ENCODE assay signal across 8 mouse cellular contexts in genomic region chr11:102315690-102316571, GRCm38 (mm10). TPM values are rescaled to one million over a fixed set of nuclear protein-coding genes. Genes with fewer than 3 reads are reported as not detected.
A peak's percentile ranks its signal among the peaks of the same experiment; 100 is the strongest.
DNase-seq lines count a peak whose midpoint lies in the region; ATAC-seq lines count a peak whose summit lies in the region.

No protein-coding gene starts in this region.

- 21% methylated on average over 14 of the region's 14 CpGs for WGBS in heart, embryonic 12.5 days
- WGBS in hindbrain, embryonic 11.5 days = 22% methylated on average over 14 of the region's 14 CpGs
- 13% methylated on average over 14 of the region's 14 CpGs for WGBS in midbrain, embryonic 11.5 days

- H3K4me3 ChIP-seq in heart, embryonic 12.5 days = peak overlapping the region; percentile 91
- peak overlapping the region; percentile 100 for H3K4me3 ChIP-seq in hindbrain, embryonic 11.5 days (ENCODE audit: low read depth, low read length)
- H3K4me3 ChIP-seq in midbrain, embryonic 11.5 days (ENCODE audit: low read depth, low read length) = peak overlapping the region; percentile 98

- peaks cover 24% of the 10 kb centered on the region for H3K4me1 ChIP-seq in heart, embryonic 12.5 days (replicated peaks)
- peaks cover 2% of the 10 kb centered on the region; the same call in 1 of the 2 replicates for H3K4me1 ChIP-seq in hindbrain, embryonic 11.5 days (replicated peaks; ENCODE audit: control insufficient read depth, insufficient read depth, low read length)
- H3K4me1 ChIP-seq in midbrain, embryonic 11.5 days (ENCODE audit: control insufficient read depth, insufficient read depth, low read length) = peaks cover 21% of the 10 kb centered on the region

- no peak for ATAC-seq in heart, embryonic 12.5 days (ENCODE audit: insufficient number of reproducible peaks, low FRiP score)
- ATAC-seq in hindbrain, embryonic 11.5 days (ENCODE audit: low FRiP score) = peak; percentile 3; the same call in 1 of the 2 replicates
- ATAC-seq in midbrain, embryonic 11.5 days (ENCODE audit: low FRiP score) = no peak

- H3K9ac ChIP-seq in heart, embryonic 12.5 days = peak overlapping the region; percentile 98
- H3K9ac ChIP-seq in hindbrain, embryonic 11.5 days (ENCODE audit: low read depth, low read length) = peak overlapping the region; percentile 100
- H3K9ac ChIP-seq in midbrain, embryonic 11.5 days (ENCODE audit: low read length) = peak overlapping the region; percentile 100

- peak overlapping the region; percentile 99 for H3K27ac ChIP-seq in heart, embryonic 12.5 days (ENCODE audit: poor library complexity, severe bottlenecking)
- H3K27ac ChIP-seq in hindbrain, embryonic 11.5 days (ENCODE audit: low read depth, low read length) = peak overlapping the region; percentile 99
- peak overlapping the region; percentile 27; the same call in 1 of the 2 replicates for H3K27ac ChIP-seq in midbrain, embryonic 11.5 days (ENCODE audit: low read depth, low read length)

- H3K27me3 ChIP-seq in heart, embryonic 12.5 days (replicated peaks) = no peaks in the 10 kb centered on the region
- H3K27me3 ChIP-seq in hindbrain, embryonic 11.5 days (ENCODE audit: control insufficient read depth, insufficient read depth, low read length) = no peaks in the 10 kb centered on the region
- H3K27me3 ChIP-seq in midbrain, embryonic 11.5 days (ENCODE audit: control insufficient read depth, insufficient read depth, low read length) = no peaks in the 10 kb centered on the region

- no peaks in the 10 kb centered on the region for H3K9me3 ChIP-seq in heart, embryonic 12.5 days (replicated peaks)
- H3K9me3 ChIP-seq in hindbrain, embryonic 11.5 days (ENCODE audit: control insufficient read depth, low read length) = no peaks in the 10 kb centered on the region
- H3K9me3 ChIP-seq in midbrain, embryonic 11.5 days (ENCODE audit: control insufficient read depth, low read length) = no peaks in the 10 kb centered on the region

- H3K36me3 ChIP-seq in heart, embryonic 12.5 days = peaks cover 43% of the 10 kb centered on the region
- 0 out of 2 replicates have a peak, but pooled peaks cover 3% of the 10 kb centered on the region for H3K36me3 ChIP-seq in hindbrain, embryonic 11.5 days (ENCODE audit: control insufficient read depth, insufficient read depth, low read length)
- peaks cover 10% of the 10 kb centered on the region; the same call in 1 of the 2 replicates for H3K36me3 ChIP-seq in midbrain, embryonic 11.5 days (ENCODE audit: control insufficient read depth, insufficient read depth, low read length)

- peak overlapping the region; percentile 89 for H3K4me2 ChIP-seq in heart, embryonic 12.5 days
- H3K4me2 ChIP-seq in hindbrain, embryonic 11.5 days (replicated peaks; ENCODE audit: low read depth, low read length) = peak overlapping the region; percentile 90
- peak overlapping the region; percentile 86 for H3K4me2 ChIP-seq in midbrain, embryonic 11.5 days

- no peak for DNase-seq in heart, postnatal 4 days
- peak; percentile 19 for DNase-seq in thymus, postnatal 4 days
- DNase-seq in thymus, postnatal 10 days (ENCODE audit: low spot score in 2 of 2) = no peak
- no peak for DNase-seq in hindbrain, embryonic 11.5 days (ENCODE audit: low spot score)
- peak; percentile 91 for DNase-seq in midbrain, embryonic 11.5 days (ENCODE audit: low spot score, missing footprints)
- no peak for DNase-seq in T-cell, adult 2 months (ENCODE audit: low spot score)
- no peak for DNase-seq in layer of hippocampus, postnatal 10 days (ENCODE audit: low spot score in 2 of 2)

RNA-seq across cellular contexts. Expression of gene Ubtf, which starts 3.6 kb away (rescaled TPM):
- polyA plus RNA-seq in heart, embryonic 12.5 days (2016; fragmentation: Nextera tagmentation; extraction: Ambion mirVana) = 65.4 and 68.6 TPM in 2 replicates
- 10 to 100 TPM; 81.9 to 89.3 TPM for total RNA-seq in heart, postnatal 4 days (2021)
- polyA plus RNA-seq in hindbrain, embryonic 11.5 days (2014; fragmentation: Nextera tagmentation; extraction: Ambion mirVana) = 82.1 and 83.4 TPM in 2 replicates
- polyA plus RNA-seq in midbrain, embryonic 11.5 days (2014; fragmentation: Nextera tagmentation; extraction: Ambion mirVana) = 84.7 and 86.1 TPM in 2 replicates
- total RNA-seq in layer of hippocampus, postnatal 10 days (2021) = 100 to 1,000 TPM; 112 to 125 TPM

RNA-seq across cellular contexts. Expression of gene Atxn7l3, which starts 19.5 kb away (rescaled TPM):
- polyA plus RNA-seq in heart, embryonic 12.5 days (2016; fragmentation: Nextera tagmentation; extraction: Ambion mirVana) = 10.9 and 11.8 TPM in 2 replicates
- total RNA-seq in heart, postnatal 4 days (2021) = 10 to 100 TPM; 36.8 to 39.4 TPM
- 17.5 and 22.0 TPM in 2 replicates for polyA plus RNA-seq in hindbrain, embryonic 11.5 days (2014; fragmentation: Nextera tagmentation; extraction: Ambion mirVana)
- polyA plus RNA-seq in midbrain, embryonic 11.5 days (2014; fragmentation: Nextera tagmentation; extraction: Ambion mirVana) = 13.3 and 15.2 TPM in 2 replicates
- 100 to 1,000 TPM; 146 to 150 TPM for total RNA-seq in layer of hippocampus, postnatal 10 days (2021)

RNA-seq across cellular contexts. Expression of gene Tmub2, which starts 31.2 kb away (rescaled TPM):
- 35.7 and 38.9 TPM in 2 replicates for polyA plus RNA-seq in heart, embryonic 12.5 days (2016; fragmentation: Nextera tagmentation; extraction: Ambion mirVana)
- 10 to 100 TPM; 26.6 to 27.7 TPM for total RNA-seq in heart, postnatal 4 days (2021)
- polyA plus RNA-seq in hindbrain, embryonic 11.5 days (2014; fragmentation: Nextera tagmentation; extraction: Ambion mirVana) = 64.0 and 65.2 TPM in 2 replicates
- polyA plus RNA-seq in midbrain, embryonic 11.5 days (2014; fragmentation: Nextera tagmentation; extraction: Ambion mirVana) = 54.0 and 55.7 TPM in 2 replicates
- total RNA-seq in layer of hippocampus, postnatal 10 days (2021) = 10 to 100 TPM; 55.2 to 60.4 TPM

RNA-seq across cellular contexts. Expression of gene Asb16, which starts 47.4 kb away (rescaled TPM):
- polyA plus RNA-seq in heart, embryonic 12.5 days (2016; fragmentation: Nextera tagmentation; extraction: Ambion mirVana) = 0.06 and 0.13 TPM in 2 replicates
- under 1 TPM; 0.33 to 0.41 TPM for total RNA-seq in heart, postnatal 4 days (2021)
- polyA plus RNA-seq in hindbrain, embryonic 11.5 days (2014; fragmentation: Nextera tagmentation; extraction: Ambion mirVana) = 0.06 and 0.08 TPM in 2 replicates
- 0.08 TPM in 1 of 2 replicates, not detected in the other for polyA plus RNA-seq in midbrain, embryonic 11.5 days (2014; fragmentation: Nextera tagmentation; extraction: Ambion mirVana)
- under 1 TPM; 0.64 to 0.76 TPM for total RNA-seq in layer of hippocampus, postnatal 10 days (2021)

RNA-seq across cellular contexts. Expression of gene Slc4a1, which starts 50.1 kb away (rescaled TPM):
- 114 and 116 TPM in 2 replicates for polyA plus RNA-seq in heart, embryonic 12.5 days (2016; fragmentation: Nextera tagmentation; extraction: Ambion mirVana)
- total RNA-seq in heart, postnatal 4 days (2021) = 10 to 100 TPM in 1 of 2 experiments, 1 to 10 TPM in 1; 7.2 to 22.1 TPM
- 25.8 and 28.1 TPM in 2 replicates for polyA plus RNA-seq in hindbrain, embryonic 11.5 days (2014; fragmentation: Nextera tagmentation; extraction: Ambion mirVana)
- 30.6 and 31.3 TPM in 2 replicates for polyA plus RNA-seq in midbrain, embryonic 11.5 days (2014; fragmentation: Nextera tagmentation; extraction: Ambion mirVana)
- total RNA-seq in layer of hippocampus, postnatal 10 days (2021) = under 1 TPM; 0.32 to 0.54 TPM

Comparison
In these comparisons a context has a peak if more than half of its experiments do, and no peak if none do; other contexts are left out.
1. DNase-seq: peak in thymus, postnatal 4 days (single experiment) and midbrain, embryonic 11.5 days (single experiment); none in heart, postnatal 4 days (single experiment), thymus, postnatal 10 days (0 of 2), hindbrain, embryonic 11.5 days (single experiment), T-cell, adult 2 months (single experiment) and layer of hippocampus, postnatal 10 days (0 of 2).
2. H3K27ac ChIP-seq: peak in every context shown above with its lines; median percentile 99 in heart, embryonic 12.5 days; 99 in hindbrain, embryonic 11.5 days; 27 in midbrain, embryonic 11.5 days.
3. Peak in every context shown above with its lines, with median percentiles within 50 percentile points of each other: H3K4me2 ChIP-seq, H3K4me3 ChIP-seq and H3K9ac ChIP-seq.